Mouse (Mus musculus) c-Kit-positive CD71-positive TER-119-positive erythroid progenitor cells, embryonic 14.5 days (primary cell): ENCODE data around the gene Mrvi1.

Source experiments
- DNase-seq: peaks from one replicate; pipeline ENCODE4 v3.0.0-alpha.2; 2013; ENCODE audit warnings: low spot score

The Mrvi1 gene

GRCm38 (mm10) chr7:110823995-110824953 lies 158.0 kb downstream of the Mrvi1 start:
- DNase-seq = no peak

DNA sequence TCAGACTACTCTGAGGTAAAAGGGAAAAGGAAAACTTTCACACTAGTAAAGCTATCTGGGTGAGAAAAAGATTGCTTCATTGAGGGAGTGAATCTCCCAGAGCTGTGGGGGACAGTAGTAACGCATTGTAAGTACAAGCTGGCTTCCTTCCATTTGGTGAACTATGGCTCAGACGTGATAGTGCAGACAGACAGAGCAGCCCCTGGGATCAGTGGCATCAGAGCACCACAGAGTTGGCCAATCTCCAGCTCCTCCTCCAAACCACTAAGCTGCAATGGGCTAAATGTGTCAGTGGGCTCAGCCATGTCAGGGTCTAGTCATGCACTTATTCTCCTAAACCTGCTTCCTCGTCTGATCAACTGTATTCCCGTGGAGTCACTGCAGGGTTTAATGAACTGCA lies 158.7 kb downstream of the Mrvi1 start:
- no peak for DNase-seq

- no peak for DNase-seq
These were observed 159.2 kb downstream of the Mrvi1 start for GRCm38 (mm10) chr7:110823076-110823475.

DNA sequence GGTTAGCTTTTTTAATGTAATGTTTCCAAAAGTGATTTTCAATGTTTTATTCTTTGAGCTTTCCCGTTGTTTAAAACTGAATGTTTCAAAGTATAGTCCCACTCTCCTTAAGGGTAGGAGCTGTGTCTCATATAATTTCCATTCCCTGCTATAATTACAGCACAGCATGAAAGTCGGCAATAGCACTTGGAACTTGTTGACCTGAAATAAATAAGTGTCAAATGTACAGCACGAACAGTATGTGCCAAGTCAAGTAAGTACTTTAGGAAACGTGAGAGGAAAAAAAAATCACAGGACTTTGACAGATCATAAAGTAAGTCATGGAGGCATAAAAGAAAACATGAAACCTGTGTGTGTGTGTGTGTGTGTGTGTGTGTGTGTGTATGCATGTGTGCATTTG lies 160.2 kb downstream of the Mrvi1 start:
- no peak for DNase-seq

DNA sequence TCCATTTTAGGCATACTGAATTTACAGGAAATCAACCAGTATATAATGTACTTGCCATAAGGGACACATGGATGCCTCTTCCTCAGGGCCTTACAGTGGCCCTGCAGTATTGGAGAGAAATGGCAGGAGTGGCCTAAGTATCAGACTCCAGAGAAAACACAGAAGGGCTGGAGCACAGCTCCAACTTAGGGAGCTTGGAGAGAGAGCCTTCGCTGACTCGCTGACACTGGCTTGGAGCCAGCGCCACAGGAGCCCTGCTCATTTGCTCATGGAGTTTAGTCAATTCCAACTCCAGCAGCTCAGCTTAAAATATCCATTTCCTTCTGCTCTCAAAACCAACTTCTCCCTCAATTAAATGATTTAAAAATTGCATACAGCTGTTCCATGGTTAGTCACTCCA lies 160.6 kb downstream of the Mrvi1 start:
- DNase-seq = no peak

GRCm38 (mm10) chr7:110821068-110821467 lies 161.2 kb downstream of the Mrvi1 start:
- DNase-seq = no peak

- peak; percentile 68 for DNase-seq
These were observed 163.4 kb downstream of the Mrvi1 start for GRCm38 (mm10) chr7:110818787-110819350.
